Mouse (Mus musculus): Measurements from ENCODE around the gene St6galnac3. TPM values are rescaled to one million over a fixed set of nuclear protein-coding genes. Genes with fewer than 3 reads are reported as not detected.

St6galnac3 gene
- total RNA-seq, 2 experiments from 2014 or later, result 25.9 to 27.4 TPM

- 0 out of 2 replicates have a peak overlapping the region, but pooled peaks have one; percentile 5 for H3K27ac ChIP-seq
- DNase-seq (ENCODE audit: low spot score in 2 of 2), result no peak
- no peak for TF ChIP-seq CTCF (conservative IDR thresholded peaks at IDR 0.05)
- no peak overlapping the region for H3K4me3 ChIP-seq
Measured at GRCm38 (mm10) chr3:153463849-153464248, 261.1 kb downstream of the St6galnac3 start.

- 0 out of 2 replicates have a peak overlapping the region, but pooled peaks have one; percentile 6 for H3K27ac ChIP-seq
- no peak for TF ChIP-seq CTCF (conservative IDR thresholded peaks at IDR 0.05)
- H3K4me3 ChIP-seq, result no peak overlapping the region
- no peak for DNase-seq (ENCODE audit: low spot score in 2 of 2)
Measured at GRCm38 (mm10) chr3:153460173-153460572, 264.8 kb downstream of the St6galnac3 start.

- peak in 1 of 2 experiments; percentile 39 for DNase-seq (ENCODE audit: low spot score in 2 of 2)
- Histone ChIP-seq H3K27ac (peak overlapping the region; percentile 73), H3K4me3 (no peak overlapping the region)
- TF ChIP-seq CTCF (conservative IDR thresholded peaks at IDR 0.05), result peak; percentile 54
Measured at GRCm38 (mm10) chr3:153458593-153458992, 266.4 kb downstream of the St6galnac3 start.

- H3K4me3 ChIP-seq, result no peak overlapping the region
- no peak for DNase-seq (ENCODE audit: low spot score in 2 of 2)
- no peak for TF ChIP-seq CTCF (conservative IDR thresholded peaks at IDR 0.05)
- H3K27ac ChIP-seq, result peak overlapping the region; percentile 73
Measured at GRCm38 (mm10) chr3:153457701-153458100, 267.3 kb downstream of the St6galnac3 start.

- Histone ChIP-seq H3K27ac (peak overlapping the region; percentile 73), H3K4me3 (no peak overlapping the region)
- no peak for TF ChIP-seq CTCF (conservative IDR thresholded peaks at IDR 0.05)
- DNase-seq (ENCODE audit: low spot score in 2 of 2), result peak in 1 of 2 experiments; percentile 43
Measured at GRCm38 (mm10) chr3:153457203-153457602, 267.8 kb downstream of the St6galnac3 start.

- DNase-seq (ENCODE audit: low spot score in 2 of 2), result no peak
- Histone ChIP-seq H3K4me3 (no peak overlapping the region), H3K27ac (no peak overlapping the region)
- no peak for TF ChIP-seq CTCF (conservative IDR thresholded peaks at IDR 0.05)
Measured at GRCm38 (mm10) chr3:153456227-153456626, 268.7 kb downstream of the St6galnac3 start.

- DNase-seq (ENCODE audit: low spot score in 2 of 2), result no peak
- H3K27ac ChIP-seq, result no peak overlapping the region
- no peak overlapping the region for H3K4me3 ChIP-seq
- no peak for TF ChIP-seq CTCF (conservative IDR thresholded peaks at IDR 0.05)
Measured at GRCm38 (mm10) chr3:153453127-153454049, 271.6 kb downstream of the St6galnac3 start.

GRCm38 (mm10) chr3:153452299-153452996 is 272.5 kb downstream of the St6galnac3 start:
- Histone ChIP-seq H3K4me3 (no peak overlapping the region), H3K27ac (no peak overlapping the region)
- no peak for TF ChIP-seq CTCF (conservative IDR thresholded peaks at IDR 0.05)
- no peak for DNase-seq (ENCODE audit: low spot score in 2 of 2)

GRCm38 (mm10) chr3:153441329-153441728 is 283.6 kb downstream of the St6galnac3 start:
- no peak for DNase-seq (ENCODE audit: low spot score in 2 of 2)
- Histone ChIP-seq H3K27ac (no peak overlapping the region), H3K4me3 (no peak overlapping the region)
- TF ChIP-seq CTCF (conservative IDR thresholded peaks at IDR 0.05), result no peak

- TF ChIP-seq CTCF (conservative IDR thresholded peaks at IDR 0.05), result no peak
Measured at GRCm38 (mm10) chr3:153436076-153437021, 288.6 kb downstream of the St6galnac3 start.

GRCm38 (mm10) chr3:153433010-153433409 is 292.0 kb downstream of the St6galnac3 start:
- TF ChIP-seq CTCF (conservative IDR thresholded peaks at IDR 0.05), result no peak
- Histone ChIP-seq H3K27ac (no peak overlapping the region), H3K4me3 (no peak overlapping the region)
- DNase-seq (ENCODE audit: low spot score in 2 of 2), result no peak

More at GRCm38 (mm10) chr3:153436076-153437021, 288.6 kb downstream of the St6galnac3 start:
- DNase-seq (ENCODE audit: low spot score in 2 of 2), result no peak
- Histone ChIP-seq H3K27ac (no peak overlapping the region), H3K4me3 (no peak overlapping the region)

Data from layer of hippocampus, adult 2 months (tissue).